Mouse (Mus musculus): ENCODE data around the gene Art2b. TPM values are rescaled to one million over a fixed set of nuclear protein-coding genes. Genes with fewer than 3 reads are reported as not detected.
A peak's percentile ranks its signal among the peaks of the same experiment; 100 is the strongest.

The Art2b gene
- polyA plus RNA-seq, 1 experiment, result not detected

DNA sequence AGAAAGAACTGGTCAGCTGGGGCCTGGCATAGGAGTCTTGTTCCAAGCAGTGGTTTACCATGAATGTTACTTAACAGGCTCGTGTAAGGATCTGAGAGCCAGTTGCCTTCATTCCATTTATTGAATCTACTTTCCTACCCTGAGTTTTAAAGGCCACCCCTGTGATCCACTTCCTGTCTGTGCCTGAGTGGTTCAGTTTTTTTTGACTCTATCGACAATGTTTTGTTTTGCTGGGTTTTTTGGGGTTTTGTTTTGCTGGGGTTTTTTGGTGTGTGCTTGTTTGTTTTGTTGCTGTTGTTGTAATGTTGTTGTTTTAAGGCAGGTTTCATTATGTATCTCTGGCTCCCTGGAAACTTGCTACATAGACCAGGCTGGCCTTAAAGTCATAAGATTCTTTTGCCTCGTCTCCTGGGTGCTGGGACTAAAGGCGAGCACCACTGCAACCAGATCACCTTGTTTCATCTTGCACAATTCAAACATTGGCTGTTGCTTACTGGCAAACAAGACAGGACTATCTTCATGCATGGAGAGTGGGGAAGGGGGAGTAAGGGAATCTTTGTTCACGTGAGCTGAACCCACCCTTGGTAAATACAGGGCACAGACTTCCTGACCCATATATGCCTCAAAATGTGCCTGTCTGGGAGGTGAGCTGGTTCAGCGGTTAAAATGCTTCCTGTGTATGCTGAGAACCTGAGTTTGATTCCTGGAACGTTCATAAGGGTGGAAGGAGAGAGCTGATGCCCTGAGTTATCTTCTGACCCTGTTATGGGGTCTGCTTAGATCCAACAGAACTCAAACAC, 34.5 kb downstream of the Art2b start:
- H3ac ChIP-seq (ENCODE audit: control insufficient read depth, insufficient read length, low read depth), result no peak overlapping the region
- no peaks in the 10 kb centered on the region for H3K79me3 ChIP-seq (ENCODE audit: low read depth)
- H3K36me3 ChIP-seq (ENCODE audit: control insufficient read depth, insufficient read depth), result no peaks in the 10 kb centered on the region
- H3K27me3 ChIP-seq (ENCODE audit: control insufficient read depth, insufficient read depth, insufficient read length), result no peaks in the 10 kb centered on the region
- TF ChIP-seq USF1 (IDR thresholded peaks at IDR 0.05; ENCODE audit: low read depth), result no peak
- TF ChIP-seq MYOD1 (IDR thresholded peaks at IDR 0.05; ENCODE audit: control insufficient read depth, insufficient read length, low read depth), result no peak
- no peak for TF ChIP-seq CEBPB (IDR thresholded peaks at IDR 0.05; ENCODE audit: low read depth)
- TF ChIP-seq MYOG (IDR thresholded peaks at IDR 0.05; ENCODE audit: control insufficient read depth, extremely low read depth, insufficient read length), result no peak
- TF ChIP-seq MAX (IDR thresholded peaks at IDR 0.05), result no peak
- TF ChIP-seq CTCF (IDR thresholded peaks at IDR 0.05; ENCODE audit: control insufficient read depth, insufficient read depth, insufficient read length), result no peak
- no peak for TF ChIP-seq FOSL1 (IDR thresholded peaks at IDR 0.05; ENCODE audit: insufficient read depth, low read length, poor library complexity, severe bottlenecking)
- H3K79me2 ChIP-seq (ENCODE audit: control insufficient read depth, insufficient read depth), result no peaks in the 10 kb centered on the region
- H3K4me3 ChIP-seq (ENCODE audit: insufficient read depth, poor library complexity, severe bottlenecking), result no peak overlapping the region

DNA sequence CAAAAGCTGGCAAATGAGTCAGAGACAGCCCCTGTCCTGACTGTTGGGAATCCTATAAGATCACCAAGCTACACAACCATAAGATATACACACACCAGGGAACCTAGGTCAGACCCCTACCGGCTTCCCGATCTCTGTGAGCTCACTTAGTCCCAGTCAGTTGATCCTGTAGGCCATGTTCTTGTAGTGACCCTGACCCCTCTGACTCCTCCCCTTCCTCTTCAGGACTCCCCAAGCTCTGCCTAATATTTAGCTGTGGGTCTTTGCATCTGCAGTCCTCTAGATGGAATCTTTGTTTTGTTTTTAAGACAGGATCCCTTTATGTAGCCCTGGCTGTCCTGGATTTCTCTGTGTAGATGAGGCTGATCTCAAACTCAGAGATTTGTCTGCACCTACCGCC, 36.1 kb downstream of the Art2b start:
- H3ac ChIP-seq (ENCODE audit: control insufficient read depth, insufficient read length, low read depth), result no peak overlapping the region
- H3K79me3 ChIP-seq (ENCODE audit: low read depth), result no peaks in the 10 kb centered on the region
- no peaks in the 10 kb centered on the region for H3K36me3 ChIP-seq (ENCODE audit: control insufficient read depth, insufficient read depth)
- TF ChIP-seq FOSL1 (IDR thresholded peaks at IDR 0.05; ENCODE audit: insufficient read depth, low read length, poor library complexity, severe bottlenecking), result no peak
- no peak for TF ChIP-seq MYOG (IDR thresholded peaks at IDR 0.05; ENCODE audit: control insufficient read depth, extremely low read depth, insufficient read length)
- no peaks in the 10 kb centered on the region for H3K27me3 ChIP-seq (ENCODE audit: control insufficient read depth, insufficient read depth, insufficient read length)
- H3K4me3 ChIP-seq (ENCODE audit: insufficient read depth, poor library complexity, severe bottlenecking), result no peak overlapping the region
- H3K79me2 ChIP-seq (ENCODE audit: control insufficient read depth, insufficient read depth), result no peaks in the 10 kb centered on the region

DNA sequence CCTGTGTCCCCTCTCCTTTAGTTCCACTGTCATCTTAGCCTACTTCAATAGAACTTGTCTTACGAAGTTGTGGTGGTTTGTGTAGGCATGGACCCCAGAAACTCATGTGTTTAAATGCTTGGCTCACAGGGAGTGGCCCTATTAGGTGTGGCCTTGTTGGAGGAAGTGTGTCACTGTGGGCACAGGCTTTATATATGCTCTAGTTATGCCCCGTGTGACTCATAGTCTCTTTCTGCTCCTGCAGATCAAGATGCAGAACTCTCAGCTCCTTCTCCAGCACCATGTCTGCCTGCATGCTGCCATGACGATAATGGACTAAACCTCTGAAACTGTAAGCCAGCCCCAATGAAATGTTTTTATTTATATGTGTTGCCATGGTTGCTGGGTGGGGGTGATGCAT, 37.7 kb downstream of the Art2b start:
- H3ac ChIP-seq (ENCODE audit: control insufficient read depth, insufficient read length, low read depth), result no peak overlapping the region
- no peak overlapping the region for H3K4me3 ChIP-seq (ENCODE audit: insufficient read depth, poor library complexity, severe bottlenecking)
- H3K27me3 ChIP-seq (ENCODE audit: control insufficient read depth, insufficient read depth, insufficient read length), result peaks cover 5% of the 10 kb centered on the region
- TF ChIP-seq CEBPB (IDR thresholded peaks at IDR 0.05; ENCODE audit: low read depth) (no peak), FOSL1 (IDR thresholded peaks at IDR 0.05; ENCODE audit: insufficient read depth, low read length, poor library complexity, severe bottlenecking) (no peak)
- H3K79me2 ChIP-seq (ENCODE audit: control insufficient read depth, insufficient read depth), result no peaks in the 10 kb centered on the region
- H3K36me3 ChIP-seq (ENCODE audit: control insufficient read depth, insufficient read depth), result no peaks in the 10 kb centered on the region
- H3K79me3 ChIP-seq (ENCODE audit: low read depth), result no peaks in the 10 kb centered on the region

DNA sequence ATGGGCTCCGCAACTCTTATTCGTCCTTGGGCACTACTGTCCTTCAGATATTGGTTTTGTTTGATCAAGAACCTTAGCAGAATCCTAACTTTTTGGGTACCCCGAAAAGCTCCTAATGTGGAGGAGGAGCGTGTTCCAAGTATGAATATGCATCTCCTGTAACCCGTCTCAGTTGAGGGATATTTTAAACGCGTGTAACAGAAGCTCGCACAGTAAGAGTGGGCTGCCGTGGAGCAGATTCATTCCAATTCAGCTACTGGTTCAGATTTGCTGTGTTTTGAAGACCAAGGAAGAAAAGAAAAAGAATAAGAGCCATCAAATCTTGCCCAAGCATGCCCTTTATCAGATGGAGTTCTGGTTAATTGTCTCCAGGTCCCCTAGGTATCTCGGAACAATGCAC, 43.7 kb downstream of the Art2b start:
- Histone ChIP-seq H3K4me3 (ENCODE audit: insufficient read depth, poor library complexity, severe bottlenecking) (no peak overlapping the region), H3ac (ENCODE audit: control insufficient read depth, insufficient read length, low read depth) (no peak overlapping the region), H3K79me3 (ENCODE audit: low read depth) (no peaks in the 10 kb centered on the region), H3K27me3 (ENCODE audit: control insufficient read depth, insufficient read depth, insufficient read length) (peaks cover 5% of the 10 kb centered on the region), H3K36me3 (ENCODE audit: control insufficient read depth, insufficient read depth) (no peaks in the 10 kb centered on the region), H3K79me2 (ENCODE audit: control insufficient read depth, insufficient read depth) (no peaks in the 10 kb centered on the region)
- TF ChIP-seq FOSL1 (IDR thresholded peaks at IDR 0.05; ENCODE audit: insufficient read depth, low read length, poor library complexity, severe bottlenecking), result no peak
- TF ChIP-seq CEBPB (IDR thresholded peaks at IDR 0.05; ENCODE audit: low read depth), result no peak
- TF ChIP-seq CTCF (IDR thresholded peaks at IDR 0.05; ENCODE audit: control insufficient read depth, insufficient read depth, insufficient read length), result no peak
- no peak for TF ChIP-seq MYOD1 (IDR thresholded peaks at IDR 0.05; ENCODE audit: control insufficient read depth, insufficient read length, low read depth)
- TF ChIP-seq MAX (IDR thresholded peaks at IDR 0.05), result no peak
- no peak for TF ChIP-seq MYOG (IDR thresholded peaks at IDR 0.05; ENCODE audit: control insufficient read depth, extremely low read depth, insufficient read length)
- no peak for TF ChIP-seq USF1 (IDR thresholded peaks at IDR 0.05; ENCODE audit: low read depth)

DNA sequence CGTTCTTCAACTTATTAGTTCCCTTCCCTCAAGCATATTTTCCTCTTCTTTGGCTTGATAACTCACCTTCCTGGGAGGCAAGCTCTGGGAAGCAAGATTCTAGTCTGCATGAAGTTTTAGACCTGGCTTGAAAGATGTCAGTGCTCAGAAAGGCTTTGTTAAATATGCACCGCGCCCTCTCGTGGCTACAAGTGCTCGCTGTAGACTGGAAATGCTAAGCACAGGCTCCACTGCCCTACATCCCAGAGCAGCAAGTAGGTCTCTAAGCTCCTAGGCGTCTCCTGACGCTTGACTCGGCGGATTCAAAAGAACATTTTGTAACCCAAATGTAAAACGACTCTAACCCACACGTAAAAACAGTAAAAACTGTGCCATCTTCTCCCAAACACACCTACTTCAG, 44.3 kb downstream of the Art2b start:
- TF ChIP-seq FOSL1 (IDR thresholded peaks at IDR 0.05; ENCODE audit: insufficient read depth, low read length, poor library complexity, severe bottlenecking), result no peak
- TF ChIP-seq CTCF (IDR thresholded peaks at IDR 0.05; ENCODE audit: control insufficient read depth, insufficient read depth, insufficient read length), result peak; percentile 52
- no peaks in the 10 kb centered on the region for H3K79me3 ChIP-seq (ENCODE audit: low read depth)
- H3K36me3 ChIP-seq (ENCODE audit: control insufficient read depth, insufficient read depth), result no peaks in the 10 kb centered on the region
- no peak overlapping the region for H3ac ChIP-seq (ENCODE audit: control insufficient read depth, insufficient read length, low read depth)
- no peaks in the 10 kb centered on the region for H3K79me2 ChIP-seq (ENCODE audit: control insufficient read depth, insufficient read depth)
- H3K27me3 ChIP-seq (ENCODE audit: control insufficient read depth, insufficient read depth, insufficient read length), result peaks cover 5% of the 10 kb centered on the region
- no peak overlapping the region for H3K4me3 ChIP-seq (ENCODE audit: insufficient read depth, poor library complexity, severe bottlenecking)

DNA sequence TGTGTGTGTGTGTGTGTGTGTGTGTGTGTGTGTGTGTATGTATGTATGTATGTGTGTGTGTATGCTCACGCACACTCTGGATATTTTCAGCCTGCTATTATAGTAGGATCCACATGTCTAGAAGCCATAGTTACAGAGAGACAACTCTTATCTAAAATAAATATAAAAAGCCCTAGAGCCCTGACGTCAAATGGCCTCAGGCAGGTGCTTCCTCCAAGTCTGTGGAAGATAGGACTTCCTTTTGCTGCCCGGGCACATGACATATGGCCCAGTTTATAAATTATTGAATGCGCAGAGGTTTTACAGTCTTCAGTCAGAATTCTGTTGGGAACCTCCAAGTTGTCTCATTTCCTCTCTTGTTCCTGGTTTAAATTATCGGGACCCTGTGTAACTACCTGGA, 44.7 kb downstream of the Art2b start:
- Histone ChIP-seq H3K79me2 (ENCODE audit: control insufficient read depth, insufficient read depth) (no peaks in the 10 kb centered on the region), H3K4me3 (ENCODE audit: insufficient read depth, poor library complexity, severe bottlenecking) (no peak overlapping the region), H3K27me3 (ENCODE audit: control insufficient read depth, insufficient read depth, insufficient read length) (peaks cover 5% of the 10 kb centered on the region), H3K36me3 (ENCODE audit: control insufficient read depth, insufficient read depth) (no peaks in the 10 kb centered on the region), H3ac (ENCODE audit: control insufficient read depth, insufficient read length, low read depth) (no peak overlapping the region), H3K79me3 (ENCODE audit: low read depth) (no peaks in the 10 kb centered on the region)
- TF ChIP-seq MYOG (IDR thresholded peaks at IDR 0.05; ENCODE audit: control insufficient read depth, extremely low read depth, insufficient read length), result no peak
- TF ChIP-seq CEBPB (IDR thresholded peaks at IDR 0.05; ENCODE audit: low read depth), result no peak
- no peak for TF ChIP-seq MAX (IDR thresholded peaks at IDR 0.05)
- no peak for TF ChIP-seq MYOD1 (IDR thresholded peaks at IDR 0.05; ENCODE audit: control insufficient read depth, insufficient read length, low read depth)
- TF ChIP-seq CTCF (IDR thresholded peaks at IDR 0.05; ENCODE audit: control insufficient read depth, insufficient read depth, insufficient read length), result no peak
- TF ChIP-seq FOSL1 (IDR thresholded peaks at IDR 0.05; ENCODE audit: insufficient read depth, low read length, poor library complexity, severe bottlenecking), result no peak
- no peak for TF ChIP-seq USF1 (IDR thresholded peaks at IDR 0.05; ENCODE audit: low read depth)
